Mouse (Mus musculus) G1E (cell line): Measurements from ENCODE around the gene Zfp987. TPM values are rescaled to one million over a fixed set of nuclear protein-coding genes. Genes with fewer than 3 reads are reported as not detected.

Experiments
- polyA plus RNA-seq: library from polyadenylated mRNA; stranded (reverse); fragments of >175 nt; gene quantifications from 2 replicates; pipeline ENCODE4 v1.2.3, GENCODE M21; 2012
- total RNA-seq, 2 experiments: library from RNA; stranded (forward) in 1 of 2; stranded (reverse) in 1 of 2; fragments of 200-1000 nt in 1 of 2; fragments of >200 nt in 1 of 2; fragmentation: Nextera tagmentation in 1 of 2; gene quantifications; 2 replicates each; pipeline ENCODE4 v1.2.3; 2014 to 2017

The Zfp987 gene
- total and polyA plus RNA-seq, 3 experiments = 0.16 TPM; not detected in 2

Other genes starting within 250 kb of the Zfp987 start
- 2.6 and 3.5 TPM in 2 replicates for gene Zfp986, start 228.5 kb upstream of the Zfp987 start, total RNA-seq (2014; fragmentation: Nextera tagmentation)
- 0.35 and 0.66 TPM in 2 replicates for gene Zfp986, start 228.5 kb upstream of the Zfp987 start, total RNA-seq (2017)
- gene Zfp986, start 228.5 kb upstream of the Zfp987 start, polyA plus RNA-seq = not detected in 2 replicates
- 0.19 and 0.38 TPM in 2 replicates for gene Zfp600, start 59.5 kb downstream of the Zfp987 start, total RNA-seq (2014; fragmentation: Nextera tagmentation)
- gene Zfp600, start 59.5 kb downstream of the Zfp987 start, total RNA-seq (2017) = 0.06 and 0.98 TPM in 2 replicates
- not detected in 2 replicates for gene Zfp600, start 59.5 kb downstream of the Zfp987 start, polyA plus RNA-seq